Mouse (Mus musculus) liver, adult (tissue): ENCODE measurements at regions not wholly inside any gene's neighbourhood (a gene's known extent, or its start where the extent isn't known, plus 50 kb on each side); places are given as distances from the start of the nearest gene placed in this dataset.

Source experiments
- GATA4 ChIP-seq: IDR thresholded peaks from 2 replicates; pipeline ENCODE4 v1.6.1; 2014; ENCODE audit warnings: mild to moderate bottlenecking, low read length; ENCODE audit not compliant: insufficient replicate concordance

DNA sequence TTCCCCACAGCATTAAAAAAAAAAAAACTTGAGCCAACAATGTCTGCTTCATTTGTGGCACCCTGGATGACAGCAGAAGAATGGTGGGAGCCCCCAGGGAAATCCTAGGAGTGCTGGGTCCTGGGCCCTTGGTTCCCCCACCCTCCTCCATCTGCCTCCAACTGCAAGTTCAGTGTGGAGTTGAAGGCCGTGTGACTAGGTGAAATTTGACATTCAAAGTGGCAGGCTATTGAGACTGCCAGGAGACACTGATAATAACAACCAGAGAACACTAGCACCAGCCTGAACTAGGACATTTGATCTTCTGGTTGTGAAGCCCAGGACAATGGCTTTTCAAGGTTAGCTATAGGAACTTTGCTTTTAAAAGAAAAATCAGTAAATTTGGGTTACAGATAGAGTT lies 74.0 kb downstream of the Adamts15 start:
- no peak for TF ChIP-seq GATA4

GRCm38 (mm10) chr9:30845609-30846290 lies 76.5 kb downstream of the Adamts15 start:
- TF ChIP-seq GATA4 = no peak

- TF ChIP-seq GATA4 = peak; percentile 14; the same call in 1 of the 2 replicates
Observed at GRCm38 (mm10) chr9:30844079-30844563, 78.1 kb downstream of the Adamts15 start.

- no peak for TF ChIP-seq GATA4
Observed at GRCm38 (mm10) chr9:30834908-30835307, 87.3 kb downstream of the Adamts15 start.

DNA sequence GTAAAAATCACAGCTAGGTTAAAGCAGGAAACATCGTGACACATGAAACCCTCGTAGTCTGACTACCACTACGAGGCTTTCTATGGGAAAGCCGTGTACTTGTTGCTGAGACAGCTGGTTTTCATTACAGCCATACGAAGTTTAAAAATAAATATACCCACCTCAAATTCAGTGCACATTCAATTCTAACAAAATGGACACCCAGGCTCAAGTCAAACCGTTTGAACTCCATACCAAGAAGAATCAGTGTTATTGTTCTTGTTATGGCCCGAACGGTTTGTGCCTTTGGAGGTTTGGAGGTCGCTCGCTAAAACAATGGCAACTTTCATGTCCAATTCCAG lies 87.7 kb downstream of the Adamts15 start:
- TF ChIP-seq GATA4 = no peak

DNA sequence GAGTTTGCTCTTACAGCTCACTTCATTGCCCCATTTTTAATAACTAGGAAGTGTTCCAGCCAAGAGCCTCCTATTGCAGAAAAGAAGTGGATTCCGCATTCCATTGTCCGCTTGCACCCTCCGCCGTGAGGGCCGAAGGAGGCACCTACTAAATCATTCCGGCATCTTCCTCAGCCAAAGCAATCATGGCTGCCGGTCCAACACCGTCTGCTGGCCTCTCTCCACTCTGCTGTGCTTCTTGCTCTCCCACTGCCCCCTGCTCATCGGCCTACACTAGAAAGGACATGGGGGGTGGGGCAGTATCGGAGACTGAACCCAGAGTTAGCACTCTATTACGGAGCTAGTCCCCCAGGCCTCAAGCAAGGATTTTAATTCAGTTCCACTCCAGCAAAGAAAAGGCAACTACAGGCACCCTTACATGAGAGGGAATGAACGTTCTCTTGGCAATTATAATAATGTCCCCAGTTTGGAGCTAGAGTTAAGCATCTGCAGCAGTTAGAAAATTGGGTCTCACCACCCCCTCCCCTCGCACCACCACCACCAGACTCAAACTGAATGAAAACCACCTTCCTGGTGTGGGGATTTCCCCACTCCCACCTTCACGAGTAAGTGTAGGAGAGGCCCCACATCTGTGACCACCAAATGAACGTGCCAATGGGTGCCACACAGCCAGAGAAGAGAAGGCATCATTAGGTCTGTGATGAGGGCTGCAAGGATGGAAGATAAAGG lies 88.3 kb downstream of the Adamts15 start:
- TF ChIP-seq GATA4 = no peak

DNA sequence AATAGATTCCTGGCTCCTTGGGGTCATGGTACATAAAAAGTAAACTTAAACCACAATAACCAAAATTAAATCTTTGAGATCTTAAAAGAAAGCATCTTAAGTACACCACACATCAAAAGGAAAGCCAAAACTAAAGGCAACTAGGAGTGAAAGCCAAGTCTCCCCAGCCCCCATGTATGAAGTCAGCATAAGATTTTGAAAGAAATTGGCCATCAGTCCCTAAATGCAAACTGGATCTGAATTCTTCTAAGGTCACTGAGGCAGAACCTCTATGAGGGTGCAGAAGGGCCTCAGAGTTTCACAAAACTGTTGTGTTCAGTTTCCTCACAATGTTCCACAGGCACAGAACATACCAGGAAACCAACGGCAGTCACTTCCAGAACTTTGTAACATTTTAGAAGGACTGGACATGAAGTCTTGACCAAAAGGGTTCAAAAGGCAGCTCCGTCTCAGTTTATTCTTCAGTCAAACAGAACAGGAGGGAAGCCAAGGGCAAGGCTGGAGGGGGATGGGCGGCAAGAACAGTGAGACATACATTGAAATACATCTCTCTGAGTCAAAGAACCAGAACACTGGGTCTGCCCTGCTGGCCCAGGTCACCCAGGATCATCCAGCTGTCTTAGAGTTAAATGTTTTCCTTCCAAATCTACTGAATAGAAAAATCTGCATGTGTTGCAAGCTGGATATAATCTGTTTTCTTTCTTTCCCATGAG lies 92.9 kb downstream of the Adamts15 start:
- no peak for TF ChIP-seq GATA4

DNA sequence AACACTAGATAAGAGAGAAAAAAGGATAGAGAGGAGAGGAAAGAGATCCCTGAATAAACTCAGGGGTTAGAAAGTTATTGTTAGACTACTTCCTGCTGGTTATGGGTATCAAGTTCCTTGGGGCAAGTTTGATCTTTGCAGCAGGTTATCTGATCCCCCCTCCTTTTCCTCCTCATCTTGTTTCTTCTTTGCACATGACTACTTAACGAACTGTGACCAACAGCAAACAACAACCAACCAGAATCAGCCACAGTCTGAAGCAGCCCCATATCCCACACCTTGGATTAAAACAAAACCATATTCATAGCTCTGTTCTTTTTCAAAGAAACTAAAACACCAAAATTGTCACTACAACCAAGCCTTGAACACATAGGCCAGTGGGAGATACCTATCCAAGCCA lies 94.5 kb downstream of the Adamts15 start:
- no peak for TF ChIP-seq GATA4

DNA sequence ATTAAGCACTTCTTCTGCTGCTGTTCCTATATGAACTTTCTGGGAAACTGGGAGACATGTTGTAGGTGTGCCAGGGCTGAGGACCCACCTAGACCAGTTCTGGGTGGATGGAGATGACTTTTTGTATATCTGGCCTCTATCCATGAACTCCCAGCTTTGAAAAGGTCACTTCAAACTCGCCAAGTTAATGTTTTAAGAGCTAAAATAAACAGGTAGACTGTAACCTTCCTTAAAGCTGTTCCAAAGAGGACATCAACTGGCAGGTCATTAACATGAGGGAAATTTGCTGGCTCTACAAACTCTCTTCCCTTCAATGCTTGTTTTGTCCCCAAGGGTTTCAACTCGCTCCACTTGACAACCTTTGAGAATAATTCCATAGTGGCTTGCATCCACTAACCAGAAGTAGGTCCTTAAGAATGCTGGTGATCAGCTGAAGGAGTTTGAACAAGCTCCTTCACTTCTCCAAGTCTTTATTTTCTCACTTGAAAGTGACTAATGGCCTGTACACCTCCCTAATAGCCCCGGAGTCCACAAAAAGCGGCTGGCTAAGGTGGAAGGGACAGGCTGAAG lies 98.1 kb downstream of the Adamts15 start:
- no peak for TF ChIP-seq GATA4

DNA sequence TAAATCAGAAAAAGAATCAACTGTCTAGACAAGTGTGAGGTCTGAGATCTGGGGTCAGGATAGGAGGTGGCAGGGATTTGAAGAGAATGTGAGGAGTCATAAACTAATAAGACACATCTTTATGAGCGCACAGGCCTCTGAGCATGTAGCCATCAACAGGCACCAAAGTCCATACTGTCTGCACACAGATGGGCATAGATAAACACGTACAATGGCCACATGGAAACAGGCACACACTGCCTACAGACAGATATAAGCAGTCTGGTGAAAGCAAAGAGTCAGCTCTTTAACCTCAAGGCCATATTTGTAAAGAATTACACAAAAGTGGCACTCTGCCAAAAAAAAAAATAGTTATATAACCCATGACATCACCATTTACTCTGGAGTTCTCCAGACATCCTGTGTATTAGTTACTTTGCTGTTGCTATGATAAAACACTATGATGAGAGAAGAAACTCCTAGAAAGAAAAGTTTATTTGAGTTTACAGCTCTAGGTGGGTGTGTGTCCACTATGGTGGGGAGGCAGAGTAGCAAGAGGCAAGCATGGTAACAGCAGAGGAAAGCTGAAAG lies 101.4 kb downstream of the Adamts15 start:
- TF ChIP-seq GATA4 = no peak

- TF ChIP-seq GATA4 = no peak
Observed at GRCm38 (mm10) chr9:30813246-30813645, 109.0 kb downstream of the Adamts15 start.

DNA sequence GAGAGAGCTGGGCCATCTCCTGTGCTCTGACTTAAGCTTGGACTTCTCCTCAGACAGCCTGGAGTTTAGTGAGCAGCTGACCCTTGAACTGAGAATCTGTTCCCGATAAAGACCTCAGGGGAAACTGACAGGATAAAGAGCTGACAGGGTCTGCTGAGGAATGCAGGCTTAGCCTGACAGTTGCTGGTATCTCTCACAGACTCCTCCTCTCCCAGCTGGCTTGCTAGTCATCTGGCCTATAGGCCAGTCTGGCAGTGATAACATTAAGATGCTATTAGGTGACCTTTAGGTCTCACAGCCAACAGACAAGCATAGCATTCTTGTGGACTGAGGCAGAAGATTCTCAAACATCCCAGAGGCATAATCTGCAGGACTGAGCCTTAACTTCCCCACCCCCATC lies 111.4 kb downstream of the Adamts15 start:
- no peak for TF ChIP-seq GATA4

DNA sequence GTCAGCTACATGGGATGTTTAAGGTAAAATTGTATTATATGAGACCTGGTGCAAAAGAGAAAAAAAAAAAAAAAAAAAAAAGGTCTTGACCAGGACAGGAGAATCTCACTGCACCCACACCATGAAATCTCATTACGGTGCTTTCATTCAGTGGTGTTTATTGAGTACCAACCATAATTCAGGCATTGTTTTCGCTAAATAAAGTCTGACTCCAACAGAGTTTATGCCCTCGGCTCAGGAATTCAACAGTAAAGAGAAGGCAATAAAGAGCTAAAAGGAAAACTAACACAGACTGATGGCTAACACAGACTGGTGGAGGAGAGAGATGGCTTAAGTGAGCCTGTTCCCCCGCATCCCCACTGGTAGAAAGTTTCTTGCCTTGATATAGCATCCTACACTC lies 112.0 kb downstream of the Adamts15 start:
- TF ChIP-seq GATA4 = no peak

GRCm38 (mm10) chr9:30808863-30809491 lies 113.3 kb downstream of the Adamts15 start:
- no peak for TF ChIP-seq GATA4
